28 mouse cellular contexts compared by ENCODE assay signal in genomic region chr10:4092990-4093389, GRCm38 (mm10).
"Had no signal": no experiment of that assay in that cellular context is flagged by ENCODE, and none has a peak within 500 bp of the region (broad histone marks: within the 10 kb centered on the region; RNA-seq: fewer than 3 reads in every experiment).

No protein-coding gene starts in this region.

- H3K4me2 ChIP-seq: embryonic facial prominence, embryonic 12.5 days; embryonic facial prominence, embryonic 13.5 days; embryonic facial prominence, embryonic 15.5 days; forebrain, embryonic 12.5 days; forebrain, embryonic 13.5 days; forebrain, embryonic 15.5 days; heart, embryonic 11.5 days had no signal

- ATAC-seq: forebrain, embryonic 13.5 days; forebrain, embryonic 14.5 days; forebrain, embryonic 15.5 days; forebrain, embryonic 16.5 days had no signal

- H3K9ac ChIP-seq: embryonic facial prominence, embryonic 12.5 days; embryonic facial prominence, embryonic 13.5 days; embryonic facial prominence, embryonic 15.5 days; forebrain, embryonic 12.5 days; forebrain, embryonic 13.5 days; forebrain, embryonic 15.5 days; forebrain, postnatal 0 days had no signal

- H3K4me1 ChIP-seq: embryonic facial prominence, embryonic 10.5 days; embryonic facial prominence, embryonic 12.5 days; embryonic facial prominence, embryonic 13.5 days; embryonic facial prominence, embryonic 15.5 days; forebrain, embryonic 12.5 days; forebrain, embryonic 13.5 days; forebrain, embryonic 15.5 days had no signal

- H3K9me3 ChIP-seq: embryonic facial prominence, embryonic 10.5 days; embryonic facial prominence, embryonic 12.5 days; embryonic facial prominence, embryonic 13.5 days; embryonic facial prominence, embryonic 15.5 days; forebrain, embryonic 12.5 days; forebrain, embryonic 13.5 days; forebrain, embryonic 15.5 days had no signal

- H3K27ac ChIP-seq: embryonic facial prominence, embryonic 10.5 days; embryonic facial prominence, embryonic 12.5 days; embryonic facial prominence, embryonic 13.5 days; embryonic facial prominence, embryonic 15.5 days; forebrain, embryonic 12.5 days; forebrain, embryonic 13.5 days; forebrain, embryonic 15.5 days; gastrocnemius, adult 2 months had no signal

- DNase-seq: cerebellum, adult 18-20 months; cerebellum, adult 2 months; cerebellum, adult 8-10 months; cerebellum, adult 9-10 months; cerebellum, adult 9-11 months; cerebellum, postnatal 10 days; cerebellum, postnatal 14 days; cerebellum, postnatal 25 days; cerebellum, postnatal 36 days; embryo, embryonic 11 days; forebrain, postnatal 0 days; gastrocnemius, adult 2 months; gastrocnemius, postnatal 10 days; gastrocnemius, postnatal 14 days; gastrocnemius, postnatal 25 days; gastrocnemius, postnatal 36 days; heart, adult 18-20 months had no signal

- H3K36me3 ChIP-seq: embryonic facial prominence, embryonic 12.5 days; embryonic facial prominence, embryonic 13.5 days; embryonic facial prominence, embryonic 15.5 days; forebrain, embryonic 15.5 days had no signal

- H3K4me3 ChIP-seq: embryonic facial prominence, embryonic 10.5 days; embryonic facial prominence, embryonic 12.5 days; embryonic facial prominence, embryonic 13.5 days; embryonic facial prominence, embryonic 15.5 days; erythroblast, embryonic 14.5 days; forebrain, embryonic 12.5 days; forebrain, embryonic 13.5 days; forebrain, embryonic 15.5 days; gastrocnemius, adult 2 months had no signal

- H3K27me3 ChIP-seq: embryonic facial prominence, embryonic 12.5 days; embryonic facial prominence, embryonic 13.5 days; embryonic facial prominence, embryonic 15.5 days; forebrain, embryonic 12.5 days; forebrain, embryonic 13.5 days; forebrain, embryonic 15.5 days had no signal
